Mouse (Mus musculus) hindbrain, embryonic 13.5 days (tissue): ENCODE data around the gene Higd1c. TPM values are rescaled to one million over a fixed set of nuclear protein-coding genes. Genes with fewer than 3 reads are reported as not detected.
"Not testable (repeated sequence)": the region's sequence is repeated elsewhere in the genome, so short reads cannot be mapped to it uniquely, and the experiment has no call there.

Experiments used
- ATAC-seq: fragments of 200-750 bp; cut with Nextera tagmentation; 2 replicates; pipeline ENCODE4 v1.8.0; 2017; ENCODE audit warnings: moderate TSS enrichment; ENCODE audit not compliant: low FRiP score
- H3K27ac ChIP-seq: fragments of 300-500 bp; sonication (generic); 2 replicates; pipeline ENCODE4 v1.5.1; 2015; ENCODE audit warnings: inconsistent platforms, mild to moderate bottlenecking, moderate library complexity
- H3K27me3 ChIP-seq: fragments of 300-500 bp; sonication (generic); 2 replicates; pipeline ENCODE4 v1.6.1; 2015; ENCODE audit warnings: mild to moderate bottlenecking, inconsistent platforms
- H3K36me3 ChIP-seq: fragments of 300-500 bp; sonication (generic); 2 replicates; pipeline ENCODE4 v1.6.1; 2015; ENCODE audit warnings: mild to moderate bottlenecking, inconsistent platforms
- H3K4me1 ChIP-seq: fragments of 300-500 bp; sonication (generic); replicated peaks from 2 replicates; pipeline ENCODE4 v1.6.1; 2015; ENCODE audit warnings: inconsistent platforms
- H3K4me2 ChIP-seq: fragments of 300-500 bp; sonication (generic); 2 replicates; pipeline ENCODE4 v1.6.1; 2015; ENCODE audit warnings: inconsistent platforms, mild to moderate bottlenecking, moderate library complexity
- H3K4me3 ChIP-seq: fragments of 300-500 bp; sonication (generic); 2 replicates; pipeline ENCODE4 v1.5.1; 2015; ENCODE audit warnings: mild to moderate bottlenecking, inconsistent platforms
- H3K9ac ChIP-seq: fragments of 300-500 bp; sonication (generic); 2 replicates; pipeline ENCODE4 v1.6.1; 2015; ENCODE audit warnings: mild to moderate bottlenecking, inconsistent platforms
- H3K9me3 ChIP-seq: fragments of 300-500 bp; sonication (generic); 2 replicates; pipeline ENCODE4 v1.6.1; 2016; ENCODE audit warnings: inconsistent platforms
- WGBS: fragments of 180-500 bp; shearing (Covaris S2); methylation state at CpG from one replicate; pipeline ENCODE4 v1.1.7; 2015; 5-methylcytosine and 5-hydroxymethylcytosine counted together
- polyA plus RNA-seq: library from polyadenylated mRNA; unstranded; fragments of >200 nt; fragmentation: Nextera tagmentation; extraction: Ambion mirVana; gene quantifications from 2 replicates; pipeline ENCODE4 v1.2.1, GENCODE M21; 2015

Higd1c gene
- polyA plus RNA-seq, 1 experiment from 2014 or later: not detected

- not testable (repeated sequence) for ATAC-seq, H3K9ac ChIP-seq
- WGBS: 37% methylated on average over 4 of the region's 9 CpGs
These were observed 13.6 kb downstream of the Higd1c start for GRCm38 (mm10) chr15:100377847-100378505.

GRCm38 (mm10) chr15:100379658-100380057 is 15.3 kb downstream of the Higd1c start:
- H3K36me3 ChIP-seq: no peaks in the 10 kb centered on the region
- no peak overlapping the region for H3K4me3 ChIP-seq
- H3K9me3 ChIP-seq: no peaks in the 10 kb centered on the region
- H3K27me3 ChIP-seq: no peaks in the 10 kb centered on the region
- H3K4me1 ChIP-seq: no peaks in the 10 kb centered on the region
- ATAC-seq: no peak
- H3K27ac ChIP-seq: no peak overlapping the region
- no peak overlapping the region for H3K9ac ChIP-seq
- WGBS: 91% methylated on average over 8 of the region's 8 CpGs
- H3K4me2 ChIP-seq: no peak overlapping the region

More at GRCm38 (mm10) chr15:100377847-100378505, 13.6 kb downstream of the Higd1c start:
- H3K27ac ChIP-seq, H3K4me2 ChIP-seq, H3K4me3 ChIP-seq, H3K9me3 ChIP-seq, H3K4me1 ChIP-seq, H3K27me3 ChIP-seq, H3K36me3 ChIP-seq: not testable (repeated sequence)

DNA sequence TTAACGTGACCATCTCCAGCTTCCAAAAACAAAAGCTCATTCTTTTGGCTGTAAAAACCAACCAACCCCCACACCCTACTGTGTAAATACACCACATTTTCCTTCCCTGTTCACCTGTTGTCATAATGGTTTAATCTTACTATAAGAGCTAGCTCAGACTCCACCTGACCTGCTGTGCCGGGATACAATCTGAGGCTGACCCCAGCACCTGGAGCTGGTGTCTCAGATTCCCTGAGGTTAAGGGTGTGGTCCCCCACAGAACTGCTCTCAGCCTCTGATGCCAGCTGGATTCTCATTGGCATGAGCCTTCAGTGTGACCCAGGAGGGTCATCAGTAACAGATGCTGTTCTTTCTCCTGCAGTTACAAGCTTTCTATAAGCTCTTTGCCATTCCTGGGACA is 15.8 kb downstream of the Higd1c start:
- Histone ChIP-seq H3K27me3 (no peaks in the 10 kb centered on the region), H3K9ac (no peak overlapping the region)
- no peak for ATAC-seq

DNA sequence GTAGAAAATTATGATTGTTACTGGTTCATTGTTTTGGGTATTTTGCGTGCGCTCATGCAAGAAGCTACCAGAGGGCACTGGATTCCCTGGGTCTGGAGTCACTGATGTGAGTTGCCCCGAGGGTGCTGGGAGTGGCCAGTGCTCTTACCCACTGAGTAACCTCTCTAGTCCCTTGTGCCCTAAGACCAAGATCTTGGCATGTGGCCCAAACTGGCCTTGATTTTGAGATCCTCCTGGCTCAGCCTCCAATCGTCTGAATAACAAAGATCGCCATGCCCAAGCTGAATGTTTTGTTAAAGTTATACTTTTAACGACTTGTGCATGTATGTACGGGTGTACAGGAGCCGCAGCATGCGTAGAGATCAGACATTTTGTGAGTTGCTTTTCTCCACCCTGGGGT is 21.4 kb downstream of the Higd1c start:
- Histone ChIP-seq H3K36me3 (no peaks in the 10 kb centered on the region; the same call in 1 of the 2 replicates), H3K4me3 (no peak overlapping the region), H3K4me1 (peaks cover 4% of the 10 kb centered on the region; the same call in 1 of the 2 replicates), H3K9ac (no peak overlapping the region), H3K9me3 (no peaks in the 10 kb centered on the region), H3K4me2 (no peak overlapping the region), H3K27ac (no peak overlapping the region), H3K27me3 (no peaks in the 10 kb centered on the region)
- 94% methylated on average over 9 of the region's 9 CpGs for WGBS
- no peak for ATAC-seq

More for the DNA sequence above, 15.8 kb downstream of the Higd1c start:
- H3K36me3 ChIP-seq: no peaks in the 10 kb centered on the region
- no peaks in the 10 kb centered on the region for H3K4me1 ChIP-seq
- H3K4me2 ChIP-seq: no peak overlapping the region
- H3K27ac ChIP-seq: no peak overlapping the region
- H3K9me3 ChIP-seq: no peaks in the 10 kb centered on the region
- WGBS: 68% methylated on average over 2 of the region's 2 CpGs
- H3K4me3 ChIP-seq: no peak overlapping the region

- ATAC-seq: no peak
- 95% methylated on average over 17 of the region's 17 CpGs for WGBS
- H3K27me3 ChIP-seq: no peaks in the 10 kb centered on the region
- H3K9me3 ChIP-seq: no peaks in the 10 kb centered on the region
- H3K4me3 ChIP-seq: no peak overlapping the region
- no peak overlapping the region for H3K4me2 ChIP-seq
- H3K9ac ChIP-seq: no peak overlapping the region
- no peak overlapping the region for H3K27ac ChIP-seq
- no peaks in the 10 kb centered on the region; the same call in 1 of the 2 replicates for H3K36me3 ChIP-seq
- H3K4me1 ChIP-seq: peaks cover 4% of the 10 kb centered on the region; the same call in 1 of the 2 replicates
These were observed 23.3 kb downstream of the Higd1c start for GRCm38 (mm10) chr15:100387544-100388223.

- Histone ChIP-seq H3K4me2 (no peak overlapping the region), H3K27me3 (no peaks in the 10 kb centered on the region), H3K27ac (no peak overlapping the region), H3K36me3 (peaks cover 5% of the 10 kb centered on the region), H3K9ac (no peak overlapping the region), H3K9me3 (no peaks in the 10 kb centered on the region), H3K4me1 (peaks cover 4% of the 10 kb centered on the region; the same call in 1 of the 2 replicates), H3K4me3 (no peak overlapping the region)
- WGBS: 89% methylated on average over 16 of the region's 16 CpGs
- no peak for ATAC-seq
These were observed 24.0 kb downstream of the Higd1c start for GRCm38 (mm10) chr15:100388224-100388835.

DNA sequence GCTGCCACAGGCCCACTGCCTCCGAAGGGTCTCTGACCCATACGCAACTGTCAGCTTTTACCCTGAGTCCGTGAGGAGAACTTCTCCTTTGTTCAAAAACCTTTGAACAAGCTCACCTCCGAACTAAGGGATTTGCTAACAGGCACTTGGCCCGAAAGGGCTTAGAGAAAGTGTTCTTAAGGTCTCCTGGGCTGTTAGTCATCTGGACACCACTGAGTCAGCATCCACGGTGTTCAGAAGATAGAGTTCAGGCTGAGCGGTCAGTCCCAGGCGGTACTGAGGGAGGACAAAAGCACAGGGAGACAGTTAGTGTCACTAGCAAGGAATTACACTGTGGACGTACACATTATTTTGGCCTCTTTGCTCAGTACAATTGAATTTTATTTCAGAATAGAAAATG is 24.5 kb downstream of the Higd1c start:
- 64% methylated on average over 9 of the region's 9 CpGs for WGBS
- H3K4me1 ChIP-seq: peaks cover 4% of the 10 kb centered on the region; the same call in 1 of the 2 replicates
- no peak for ATAC-seq

DNA sequence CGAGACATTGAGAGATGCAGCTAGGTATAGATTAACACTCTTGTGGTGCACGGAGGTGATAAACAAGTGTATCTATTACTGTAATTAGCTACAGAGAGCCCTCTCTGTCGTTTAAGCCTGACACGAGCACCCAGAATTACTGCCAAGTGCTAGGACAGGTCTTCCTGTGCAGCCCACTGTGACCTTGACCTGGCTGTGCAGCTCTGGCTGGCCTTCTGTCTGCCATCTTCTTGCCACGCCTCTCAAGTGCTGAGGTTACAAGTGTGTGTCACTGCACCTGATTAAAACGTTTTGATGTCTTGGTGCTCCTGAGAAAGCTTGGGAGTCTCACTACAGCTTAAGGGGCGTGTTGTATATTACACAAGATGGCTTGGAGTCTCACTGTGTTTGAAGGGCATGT is 26.7 kb downstream of the Higd1c start:
- Histone ChIP-seq H3K4me1 (peaks cover 4% of the 10 kb centered on the region; the same call in 1 of the 2 replicates), H3K4me3 (no peak overlapping the region), H3K27ac (no peak overlapping the region), H3K9ac (no peak overlapping the region), H3K27me3 (no peaks in the 10 kb centered on the region), H3K4me2 (no peak overlapping the region), H3K36me3 (peaks cover 32% of the 10 kb centered on the region), H3K9me3 (no peaks in the 10 kb centered on the region)
- no peak for ATAC-seq
- 82% methylated on average over 7 of the region's 7 CpGs for WGBS

More for the DNA sequence above, 24.5 kb downstream of the Higd1c start:
- Histone ChIP-seq H3K9me3 (no peaks in the 10 kb centered on the region), H3K4me3 (no peak overlapping the region), H3K4me2 (no peak overlapping the region), H3K36me3 (peaks cover 11% of the 10 kb centered on the region), H3K9ac (no peak overlapping the region), H3K27me3 (no peaks in the 10 kb centered on the region), H3K27ac (no peak overlapping the region)

- Histone ChIP-seq H3K4me2 (no peak overlapping the region), H3K9me3 (no peaks in the 10 kb centered on the region), H3K27ac (no peak overlapping the region), H3K36me3 (peaks cover 38% of the 10 kb centered on the region), H3K9ac (no peak overlapping the region), H3K4me3 (no peak overlapping the region), H3K27me3 (no peaks in the 10 kb centered on the region), H3K4me1 (peaks cover 4% of the 10 kb centered on the region; the same call in 1 of the 2 replicates)
- ATAC-seq: no peak
- 95% methylated on average over 7 of the region's 7 CpGs for WGBS
These were observed 27.3 kb downstream of the Higd1c start for GRCm38 (mm10) chr15:100391599-100391998.

GRCm38 (mm10) chr15:100393016-100393415 is 28.7 kb downstream of the Higd1c start:
- H3K9me3 ChIP-seq: no peaks in the 10 kb centered on the region
- no peak overlapping the region for H3K4me2 ChIP-seq
- WGBS: 88% methylated on average over 11 of the region's 11 CpGs
- peaks cover 52% of the 10 kb centered on the region for H3K36me3 ChIP-seq
- no peak overlapping the region for H3K9ac ChIP-seq
- no peak overlapping the region for H3K4me3 ChIP-seq
- no peaks in the 10 kb centered on the region for H3K27me3 ChIP-seq
- ATAC-seq: no peak
- H3K4me1 ChIP-seq: peaks cover 4% of the 10 kb centered on the region; the same call in 1 of the 2 replicates
- H3K27ac ChIP-seq: no peak overlapping the region

DNA sequence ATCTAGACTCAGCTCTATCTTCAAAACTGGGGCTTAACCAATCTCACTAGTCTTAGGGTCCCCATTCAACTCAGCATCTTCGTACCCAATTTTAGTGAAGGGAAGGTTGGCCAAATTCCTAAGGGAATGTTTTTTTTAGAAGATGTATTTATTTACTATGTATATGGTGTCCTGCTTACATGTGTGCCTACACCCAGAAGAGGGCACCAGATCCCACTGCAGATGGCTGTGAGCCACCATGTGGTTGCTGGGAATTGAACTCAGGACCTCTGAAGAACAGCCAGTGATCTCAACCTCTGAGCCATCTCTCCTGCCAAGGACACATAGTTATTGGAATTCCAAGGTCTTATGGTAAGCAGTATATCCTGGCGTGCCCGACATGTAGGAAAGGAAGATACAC is 31.2 kb downstream of the Higd1c start:
- H3K27me3 ChIP-seq: no peaks in the 10 kb centered on the region
- H3K4me2 ChIP-seq: no peak overlapping the region
- 97% methylated on average over 3 of the region's 3 CpGs for WGBS
- H3K9me3 ChIP-seq: no peaks in the 10 kb centered on the region
- no peak overlapping the region for H3K27ac ChIP-seq
- ATAC-seq: no peak
- no peak overlapping the region for H3K9ac ChIP-seq
- H3K4me1 ChIP-seq: no peaks in the 10 kb centered on the region
- peaks cover 77% of the 10 kb centered on the region for H3K36me3 ChIP-seq
- H3K4me3 ChIP-seq: no peak overlapping the region

DNA sequence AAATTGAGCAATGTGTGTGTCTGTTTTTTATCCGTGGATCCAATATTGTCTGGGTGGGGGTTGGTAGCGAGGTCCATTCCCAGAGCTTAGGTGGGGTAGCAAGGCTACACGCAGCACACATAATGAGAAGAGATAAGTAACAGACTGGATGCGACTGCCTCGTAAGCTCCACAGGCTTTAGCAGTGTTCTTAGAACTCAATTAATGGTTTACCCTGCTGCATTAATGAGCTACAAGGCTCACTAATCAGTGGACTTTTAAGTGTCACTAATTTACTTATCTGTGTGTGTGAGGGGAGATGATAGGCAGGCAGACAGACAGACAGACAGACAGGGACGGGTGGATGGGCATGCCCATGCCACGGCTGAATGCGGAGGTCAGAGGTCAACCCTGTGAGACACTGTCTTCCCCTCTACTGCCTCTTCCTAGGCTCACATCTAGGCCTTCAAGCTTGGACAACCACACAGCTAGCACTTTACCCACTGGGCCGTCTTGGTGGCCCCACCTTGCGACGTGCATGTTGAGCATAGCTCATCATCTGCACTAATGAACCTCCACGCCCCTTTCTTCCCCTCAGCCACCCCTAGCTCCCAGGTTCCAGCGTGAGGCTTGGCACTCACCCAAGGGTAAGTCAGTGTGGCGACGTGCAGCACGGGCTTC is 36.4 kb downstream of the Higd1c start:
- H3K4me1 ChIP-seq: no peaks in the 10 kb centered on the region
- H3K9me3 ChIP-seq: no peaks in the 10 kb centered on the region
- no peak overlapping the region for H3K9ac ChIP-seq
- no peak overlapping the region for H3K4me2 ChIP-seq
- H3K27ac ChIP-seq: no peak overlapping the region
- H3K27me3 ChIP-seq: no peaks in the 10 kb centered on the region
- H3K36me3 ChIP-seq: peaks cover 99% of the 10 kb centered on the region
- no peak overlapping the region for H3K4me3 ChIP-seq
- 86% methylated on average over 16 of the region's 16 CpGs for WGBS
- ATAC-seq: no peak
